Mouse (Mus musculus) cortical plate, adult 2 months (tissue): ENCODE measurements around the gene Trp53i13.

ENCODE experiments used
- CTCF ChIP-seq: fragments of 200-500 bp; IDR thresholded peaks from 2 replicates; pipeline ENCODE4 v1.5.1; 2011; ENCODE audit warnings: mild to moderate bottlenecking, control low read depth, low read length; ENCODE audit not compliant: insufficient read depth; ENCODE audit errors: extremely low read depth
- POLR2A ChIP-seq: fragments of 200-500 bp; IDR thresholded peaks from 2 replicates; pipeline ENCODE4 v1.6.1; 2011; ENCODE audit warnings: mild to moderate bottlenecking, low read length, control low read depth; ENCODE audit not compliant: insufficient read depth; ENCODE audit errors: extremely low read depth

DNA sequence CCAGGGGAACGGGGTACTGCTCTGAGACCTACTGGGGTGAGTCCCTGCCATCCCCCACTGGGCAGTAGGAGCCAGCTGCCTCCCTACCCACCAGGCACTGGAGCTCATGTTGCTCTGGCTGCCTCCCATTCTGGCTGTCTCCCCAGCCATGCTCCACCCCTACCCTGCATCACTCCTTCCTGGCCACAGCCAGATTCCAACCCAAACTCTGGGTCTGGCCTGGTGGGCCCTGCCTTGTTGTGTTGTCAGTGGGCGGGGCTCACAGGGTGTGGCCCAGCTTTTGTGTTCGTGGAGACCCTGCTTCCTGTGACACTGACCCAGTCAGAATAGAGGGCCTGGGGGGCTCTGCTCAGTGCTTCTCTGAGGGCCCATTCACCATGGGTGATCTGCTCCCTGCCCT is 12.3 kb downstream of the Trp53i13 start:
- TF ChIP-seq POLR2A (no peak), CTCF (no peak)
